25 mouse cellular contexts compared by ENCODE assay signal in the genomic region with DNA sequence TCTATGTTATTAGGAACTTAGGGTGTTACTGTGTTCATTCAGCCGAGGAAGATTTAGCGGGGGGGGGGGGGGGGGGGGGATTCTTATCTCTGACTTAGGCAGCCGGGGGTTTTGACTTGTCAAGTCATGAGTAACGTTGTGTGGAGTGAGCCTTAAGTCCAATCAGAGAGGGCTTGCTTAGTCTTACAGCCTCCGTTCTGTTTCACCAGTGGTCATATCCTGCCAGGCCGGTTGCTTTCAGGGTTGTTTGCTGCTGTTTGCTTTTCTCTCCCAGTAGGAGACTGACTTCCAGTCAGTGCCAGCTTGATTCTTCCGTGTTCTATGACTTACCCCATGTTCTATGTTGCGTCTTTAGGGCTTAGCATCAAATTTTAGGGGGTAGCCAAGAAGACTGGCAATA. TPM values are rescaled to one million over a fixed set of nuclear protein-coding genes. Genes with fewer than 3 reads are reported as not detected.
DNase-seq lines count a peak whose midpoint lies in the region; ATAC-seq and TF ChIP-seq lines count a peak whose summit lies in the region.
"Had no signal": no experiment of that assay in that cellular context is flagged by ENCODE, and none has a peak within 500 bp of the region (broad histone marks: within the 10 kb centered on the region; RNA-seq: fewer than 3 reads in every experiment).

No protein-coding gene starts in this region.

- H3K4me1 ChIP-seq in intestine, embryonic 15.5 days (replicated peaks) = peaks cover 18% of the 10 kb centered on the region
- no peaks in the 10 kb centered on the region for H3K4me1 ChIP-seq in intestine, postnatal 0 days (replicated peaks; ENCODE audit: control insufficient read depth, insufficient read depth, low read length)
- peaks cover 40% of the 10 kb centered on the region for H3K4me1 ChIP-seq in liver, embryonic 15.5 days (replicated peaks)
- H3K4me1 ChIP-seq in stomach, postnatal 0 days (replicated peaks; ENCODE audit: control insufficient read depth, insufficient read depth) = 0 out of 2 replicates have a peak, but pooled peaks cover 5% of the 10 kb centered on the region
- peaks cover 34% of the 10 kb centered on the region for H3K4me1 ChIP-seq in thymus, adult 2 months (replicated peaks; ENCODE audit: control insufficient read depth, insufficient read depth, low read length)

- H3K9ac ChIP-seq in intestine, embryonic 15.5 days = no peak overlapping the region
- no peak overlapping the region for H3K9ac ChIP-seq in intestine, postnatal 0 days (ENCODE audit: low read depth, low read length)
- no peak overlapping the region for H3K9ac ChIP-seq in liver, embryonic 15.5 days
- no peak overlapping the region for H3K9ac ChIP-seq in stomach, postnatal 0 days (ENCODE audit: low read length)
- H3K9ac ChIP-seq: limb, embryonic 13.5 days; midbrain, embryonic 15.5 days; neural tube, embryonic 13.5 days had no signal

- H3K9me3 ChIP-seq in intestine, embryonic 15.5 days = no peaks in the 10 kb centered on the region
- no peaks in the 10 kb centered on the region for H3K9me3 ChIP-seq in intestine, postnatal 0 days (ENCODE audit: control insufficient read depth)
- no peaks in the 10 kb centered on the region for H3K9me3 ChIP-seq in liver, embryonic 15.5 days (replicated peaks)
- H3K9me3 ChIP-seq in stomach, postnatal 0 days (ENCODE audit: control insufficient read depth, low read length) = no peaks in the 10 kb centered on the region
- H3K9me3 ChIP-seq: megakaryocyte, embryonic 14.5 days; midbrain, embryonic 15.5 days; neural tube, embryonic 13.5 days had no signal

- no peaks in the 10 kb centered on the region for H3K27me3 ChIP-seq in intestine, embryonic 15.5 days (replicated peaks)
- no peaks in the 10 kb centered on the region for H3K27me3 ChIP-seq in intestine, postnatal 0 days (replicated peaks; ENCODE audit: control insufficient read depth, insufficient read depth, low read length)
- H3K27me3 ChIP-seq in liver, embryonic 15.5 days = no peaks in the 10 kb centered on the region
- H3K27me3 ChIP-seq in stomach, postnatal 0 days (ENCODE audit: control insufficient read depth, insufficient read depth, low read length) = no peaks in the 10 kb centered on the region
- no peaks in the 10 kb centered on the region for H3K27me3 ChIP-seq in thymus, adult 2 months (ENCODE audit: control insufficient read depth, insufficient read depth, low read length)
- H3K27me3 ChIP-seq: limb, embryonic 13.5 days; megakaryocyte, embryonic 14.5 days; midbrain, embryonic 15.5 days; neural tube, embryonic 13.5 days; Patski had no signal

- 0 out of 2 replicates have a peak, but pooled peaks have one; percentile 24 for ATAC-seq in intestine, embryonic 15.5 days
- ATAC-seq in intestine, postnatal 0 days = no peak; the same call in 1 of the 2 replicates
- ATAC-seq in liver, embryonic 15.5 days (ENCODE audit: insufficient read depth) = no peak
- ATAC-seq in stomach, postnatal 0 days (ENCODE audit: low FRiP score, low TSS enrichment) = peak; percentile 81
- no peak for ATAC-seq in monocyte, adult 5-6 weeks (replicated peaks; ENCODE audit: insufficient number of reproducible peaks, low FRiP score, low TSS enrichment, poor library complexity, severe bottlenecking)
- ATAC-seq: forebrain, embryonic 16.5 days; hindbrain, embryonic 16.5 days; intestine, embryonic 16.5 days; midbrain, embryonic 15.5 days; Patski had no signal

- 51% methylated on average over 8 of the region's 8 CpGs for WGBS in intestine, embryonic 15.5 days
- WGBS in intestine, postnatal 0 days = 60% methylated on average over 8 of the region's 8 CpGs
- WGBS in liver, embryonic 15.5 days (ENCODE audit: insufficient replicate concordance) = 31% methylated on average over 8 of the region's 8 CpGs
- 35% methylated on average over 8 of the region's 8 CpGs for WGBS in stomach, postnatal 0 days
- WGBS in thymus, adult 2 months = 92% methylated on average over 8 of the region's 8 CpGs

- peak; percentile 28 to 46 for DNase-seq in urinary bladder, postnatal 36 days (ENCODE audit: low spot score in 2 of 2)
- no peak for DNase-seq in urinary bladder, postnatal 4 days (ENCODE audit: low spot score in 2 of 2)
- peak; percentile 67 for DNase-seq in stomach, postnatal 0 days (ENCODE audit: low spot score)
- no peak for DNase-seq in thymus, adult 2 months
- DNase-seq: adrenal gland, adult 2 months; cerebellum, adult 11 months; cerebellum, adult 9-11 months; gastrocnemius, postnatal 36 days; kidney, postnatal 4 days; retina, postnatal 1 day; right cerebral cortex, postnatal 25 days had no signal

- no peak for TF ChIP-seq CTCF in intestine, postnatal 0 days (IDR thresholded peaks at IDR 0.05; ENCODE audit: low read depth)
- no peak for TF ChIP-seq CTCF in stomach, postnatal 0 days (IDR thresholded peaks at IDR 0.05; ENCODE audit: low read depth)
- TF ChIP-seq CTCF in thymus, adult 2 months (IDR thresholded peaks at IDR 0.05; ENCODE audit: borderline replicate concordance, control insufficient read depth, extremely low read depth, insufficient read depth, low read length, poor library complexity) = no peak

- H3K4me2 ChIP-seq in intestine, embryonic 15.5 days (replicated peaks) = no peak overlapping the region
- no peak overlapping the region for H3K4me2 ChIP-seq in intestine, postnatal 0 days (replicated peaks; ENCODE audit: low read depth)
- 0 out of 2 replicates have a peak overlapping the region, but pooled peaks have one; percentile 15 for H3K4me2 ChIP-seq in liver, embryonic 15.5 days
- H3K4me2 ChIP-seq in stomach, postnatal 0 days (replicated peaks; ENCODE audit: low read depth) = no peak overlapping the region
- H3K4me2 ChIP-seq: limb, embryonic 13.5 days; midbrain, embryonic 15.5 days; neural tube, embryonic 13.5 days had no signal

- TF ChIP-seq EP300 in stomach, postnatal 0 days (optimal IDR thresholded peaks at IDR 0.05) = no peak

- no peak for TF ChIP-seq POLR2A in thymus, adult 2 months (IDR thresholded peaks at IDR 0.05; ENCODE audit: control insufficient read depth, extremely low read depth, insufficient read depth, low read length, poor library complexity)

- 0 out of 2 replicates have a peak, but pooled peaks cover 7% of the 10 kb centered on the region for H3K36me3 ChIP-seq in intestine, embryonic 15.5 days
- H3K36me3 ChIP-seq in intestine, postnatal 0 days (ENCODE audit: control insufficient read depth, insufficient read depth) = peaks cover 2% of the 10 kb centered on the region; the same call in 1 of the 2 replicates
- H3K36me3 ChIP-seq in liver, embryonic 15.5 days (replicated peaks) = peaks cover 14% of the 10 kb centered on the region
- no peaks in the 10 kb centered on the region for H3K36me3 ChIP-seq in stomach, postnatal 0 days (ENCODE audit: control insufficient read depth, insufficient read depth, low read length)
- peaks cover 8% of the 10 kb centered on the region for H3K36me3 ChIP-seq in thymus, adult 2 months (ENCODE audit: control insufficient read depth, insufficient read depth, low read length)

- H3K4me3 ChIP-seq in intestine, embryonic 15.5 days (replicated peaks) = no peak overlapping the region
- H3K4me3 ChIP-seq in intestine, postnatal 0 days (ENCODE audit: low read depth, low read length) = no peak overlapping the region
- no peak overlapping the region for H3K4me3 ChIP-seq in liver, embryonic 15.5 days (replicated peaks)
- no peak overlapping the region for H3K4me3 ChIP-seq in stomach, postnatal 0 days (ENCODE audit: low read depth, low read length)
- H3K4me3 ChIP-seq in thymus, adult 2 months (ENCODE audit: control insufficient read depth, insufficient read depth, low read length) = no peak overlapping the region
- H3K4me3 ChIP-seq: forebrain, embryonic 10.5 days; limb, embryonic 13.5 days; megakaryocyte, embryonic 14.5 days; midbrain, embryonic 15.5 days; myocyte; neural tube, embryonic 13.5 days had no signal

- H3K27ac ChIP-seq in intestine, embryonic 15.5 days = no peak overlapping the region
- H3K27ac ChIP-seq in intestine, postnatal 0 days (ENCODE audit: low read depth, low read length) = no peak overlapping the region
- no peak overlapping the region for H3K27ac ChIP-seq in liver, embryonic 15.5 days (replicated peaks)
- peak overlapping the region; percentile 53; the same call in 1 of the 2 replicates for H3K27ac ChIP-seq in stomach, postnatal 0 days (replicated peaks)
- H3K27ac ChIP-seq in thymus, adult 2 months (ENCODE audit: control insufficient read depth, insufficient read depth, low read length) = no peak overlapping the region
- H3K27ac ChIP-seq: forebrain, embryonic 10.5 days; limb, embryonic 13.5 days; midbrain, embryonic 15.5 days; neural tube, embryonic 13.5 days had no signal

RNA-seq across cellular contexts. Expression of a gene that starts 20.2 kb away (rescaled TPM):
- 414 and 470 TPM in 2 replicates for polyA plus RNA-seq in intestine, embryonic 15.5 days (2015; fragmentation: Nextera tagmentation; extraction: Ambion mirVana)
- 132 and 135 TPM in 2 replicates for polyA plus RNA-seq in intestine, postnatal 0 days (2015; fragmentation: Nextera tagmentation; extraction: Ambion mirVana)
- 97.4 and 98.3 TPM in 2 replicates for polyA plus RNA-seq in liver, embryonic 15.5 days (2015; fragmentation: Nextera tagmentation; extraction: Ambion mirVana)
- 280 and 301 TPM in 2 replicates for polyA plus RNA-seq in stomach, postnatal 0 days (2015; fragmentation: Nextera tagmentation; extraction: Ambion mirVana)
- total RNA-seq in monocyte, adult 5-6 weeks (2017) = 5.2 to 37.7 TPM (median 7.7 TPM) in 3 replicates
- polyA plus RNA-seq in thymus, adult 2 months (2012; rRNA removed) = 199 and 212 TPM in 2 replicates

Comparison
In these comparisons a context has a peak if more than half of its experiments do, and no peak if none do; other contexts are left out.
1. ATAC-seq: peak in intestine, embryonic 15.5 days (single experiment) and stomach, postnatal 0 days (single experiment); none in intestine, postnatal 0 days (single experiment), liver, embryonic 15.5 days (single experiment) and monocyte, adult 5-6 weeks (single experiment).
2. DNase-seq: peak in urinary bladder, postnatal 36 days (2 of 2) and stomach, postnatal 0 days (single experiment); none in urinary bladder, postnatal 4 days (0 of 2) and thymus, adult 2 months (single experiment).